Mouse (Mus musculus): ENCODE results near the gene Tmem17. TPM values are rescaled to one million over a fixed set of nuclear protein-coding genes. Genes with fewer than 3 reads are reported as not detected.
A peak's percentile ranks its signal among the peaks of the same experiment; 100 is the strongest.

Tmem17 gene
- 22.7 and 26.0 TPM in 2 replicates for polyA plus RNA-seq (2015; fragmentation: Nextera tagmentation; extraction: Ambion mirVana)

GRCm38 (mm10) chr11:22512038-22513001, at the start of gene Tmem17:
Gene Tmem17, plus strand, starts transcription at chr11:22512088.
- no peaks in the 10 kb centered on the region for H3K9me3 ChIP-seq (ENCODE audit: control insufficient read depth, low read length)
- H3K27me3 ChIP-seq (replicated peaks; ENCODE audit: control insufficient read depth, insufficient read depth, low read length) = no peaks in the 10 kb centered on the region
- peak within 1 kb of the TSS; percentile 98 for H3K9ac ChIP-seq (ENCODE audit: low read depth, low read length)
- peak within 1 kb of the TSS; percentile 77 for H3K4me3 ChIP-seq (ENCODE audit: low read length)
- peak; percentile 97 for ATAC-seq
- peak within 1 kb of the TSS; percentile 77 for H3K4me2 ChIP-seq (ENCODE audit: low read length)
- WGBS = under 1% methylated on average over 71 of the region's 73 CpGs
- H3K4me1 ChIP-seq (ENCODE audit: control insufficient read depth, insufficient read depth, low read depth, low read length) = no peaks in the 10 kb centered on the region
- H3K36me3 ChIP-seq (ENCODE audit: control insufficient read depth, insufficient read depth, low read length) = no peaks in the 10 kb centered on the region
- H3K27ac ChIP-seq (ENCODE audit: low read depth, low read length) = peak within 1 kb of the TSS; percentile 100

- ATAC-seq = no peak
- Histone ChIP-seq H3K4me2 (ENCODE audit: low read length) (no peak overlapping the region), H3K9me3 (ENCODE audit: control insufficient read depth, low read length) (no peaks in the 10 kb centered on the region), H3K27ac (ENCODE audit: low read depth, low read length) (no peak overlapping the region), H3K4me1 (ENCODE audit: control insufficient read depth, insufficient read depth, low read depth, low read length) (no peaks in the 10 kb centered on the region), H3K9ac (ENCODE audit: low read depth, low read length) (no peak overlapping the region), H3K36me3 (ENCODE audit: control insufficient read depth, insufficient read depth, low read length) (no peaks in the 10 kb centered on the region), H3K4me3 (ENCODE audit: low read length) (no peak overlapping the region), H3K27me3 (replicated peaks; ENCODE audit: control insufficient read depth, insufficient read depth, low read length) (no peaks in the 10 kb centered on the region)
- 70% methylated on average over 3 of the region's 3 CpGs for WGBS
Measured at GRCm38 (mm10) chr11:22479836-22480619, 31.9 kb upstream of the Tmem17 start.

DNA sequence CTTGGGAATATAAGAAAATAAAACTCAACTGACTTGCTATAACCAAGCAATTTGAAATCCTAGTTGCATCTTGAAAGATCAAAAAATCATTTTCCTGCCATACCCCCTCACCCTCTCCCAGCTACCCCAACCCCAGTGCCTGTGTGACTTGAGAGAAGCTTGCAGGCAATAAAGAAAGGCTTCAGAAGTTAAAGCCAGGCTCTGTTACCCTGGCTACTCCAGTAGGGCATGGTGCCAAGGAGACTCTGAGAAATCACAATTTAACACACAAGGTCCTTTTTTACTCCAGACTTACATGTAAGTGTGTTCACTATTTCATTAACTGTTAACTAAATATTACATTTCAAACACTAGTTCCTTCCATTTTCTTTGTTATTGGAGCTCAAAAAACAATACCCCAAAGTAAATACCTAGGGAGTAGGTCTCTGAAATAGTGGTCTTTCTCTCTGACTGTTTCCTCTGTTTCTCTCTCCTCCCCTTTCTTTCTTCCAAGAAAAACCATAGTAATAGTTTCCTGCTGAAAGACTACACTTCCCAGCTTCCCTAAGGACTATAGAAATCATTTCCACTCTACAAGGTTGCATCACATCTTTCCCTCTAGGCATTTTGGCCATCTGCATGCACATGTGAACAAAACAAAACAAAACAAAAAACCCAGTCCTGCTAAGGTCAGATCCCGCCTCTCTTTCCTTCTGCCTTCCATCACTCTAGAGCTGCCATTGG, 30.1 kb upstream of the Tmem17 start:
- Histone ChIP-seq H3K9me3 (ENCODE audit: control insufficient read depth, low read length) (no peaks in the 10 kb centered on the region), H3K9ac (ENCODE audit: low read depth, low read length) (no peak overlapping the region), H3K4me1 (ENCODE audit: control insufficient read depth, insufficient read depth, low read depth, low read length) (no peaks in the 10 kb centered on the region), H3K4me3 (ENCODE audit: low read length) (no peak overlapping the region), H3K36me3 (ENCODE audit: control insufficient read depth, insufficient read depth, low read length) (no peaks in the 10 kb centered on the region), H3K4me2 (ENCODE audit: low read length) (no peak overlapping the region), H3K27ac (ENCODE audit: low read depth, low read length) (no peak overlapping the region), H3K27me3 (replicated peaks; ENCODE audit: control insufficient read depth, insufficient read depth, low read length) (no peaks in the 10 kb centered on the region)
- ATAC-seq = peak; percentile 70; the same call in 1 of the 2 replicates
- WGBS = 74% methylated on average over 1 of the region's 1 CpGs

- Histone ChIP-seq H3K4me1 (ENCODE audit: control insufficient read depth, insufficient read depth, low read depth, low read length) (no peaks in the 10 kb centered on the region), H3K36me3 (ENCODE audit: control insufficient read depth, insufficient read depth, low read length) (no peaks in the 10 kb centered on the region), H3K27ac (ENCODE audit: low read depth, low read length) (no peak overlapping the region), H3K27me3 (replicated peaks; ENCODE audit: control insufficient read depth, insufficient read depth, low read length) (no peaks in the 10 kb centered on the region), H3K9ac (ENCODE audit: low read depth, low read length) (no peak overlapping the region), H3K4me2 (ENCODE audit: low read length) (no peak overlapping the region), H3K9me3 (ENCODE audit: control insufficient read depth, low read length) (no peaks in the 10 kb centered on the region), H3K4me3 (ENCODE audit: low read length) (no peak overlapping the region)
- ATAC-seq = no peak
- WGBS = 85% methylated on average over 3 of the region's 3 CpGs
Measured at GRCm38 (mm10) chr11:22482362-22482760, 29.5 kb upstream of the Tmem17 start.

DNA sequence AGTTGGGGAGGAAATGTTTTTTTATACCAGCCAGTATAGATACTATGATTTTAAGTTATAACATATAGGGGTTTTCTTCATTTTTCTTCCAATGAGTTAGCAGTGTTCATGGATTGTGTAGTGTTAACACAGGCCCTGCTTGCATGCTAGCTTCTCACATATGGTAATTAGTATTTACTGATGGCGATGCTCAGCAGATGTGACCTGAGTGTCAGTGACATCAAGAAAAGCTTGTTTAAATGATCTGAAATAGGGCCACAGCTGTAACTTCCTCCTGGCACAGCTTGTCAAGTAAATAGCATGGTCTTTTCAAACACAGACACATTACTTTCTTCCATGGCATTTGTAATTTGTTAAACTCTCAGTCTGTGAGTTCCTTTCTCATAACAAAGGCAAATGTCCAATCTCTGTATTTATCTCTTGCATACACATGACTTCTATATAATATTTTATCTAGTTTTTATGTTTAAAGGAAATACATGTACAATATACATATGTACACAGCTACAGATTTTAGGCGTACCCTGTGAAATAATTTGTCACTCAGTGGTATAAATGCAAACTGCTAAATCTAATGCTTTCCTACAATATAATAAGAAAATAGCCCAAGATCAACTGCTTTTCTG, 18.1 kb upstream of the Tmem17 start:
- no peaks in the 10 kb centered on the region for H3K9me3 ChIP-seq (ENCODE audit: control insufficient read depth, low read length)
- H3K9ac ChIP-seq (ENCODE audit: low read depth, low read length) = no peak overlapping the region
- 64% methylated on average over 2 of the region's 2 CpGs for WGBS
- H3K27me3 ChIP-seq (replicated peaks; ENCODE audit: control insufficient read depth, insufficient read depth, low read length) = no peaks in the 10 kb centered on the region
- H3K4me2 ChIP-seq (ENCODE audit: low read length) = no peak overlapping the region
- ATAC-seq = no peak
- H3K27ac ChIP-seq (ENCODE audit: low read depth, low read length) = no peak overlapping the region
- no peaks in the 10 kb centered on the region for H3K4me1 ChIP-seq (ENCODE audit: control insufficient read depth, insufficient read depth, low read depth, low read length)
- H3K4me3 ChIP-seq (ENCODE audit: low read length) = no peak overlapping the region
- no peaks in the 10 kb centered on the region for H3K36me3 ChIP-seq (ENCODE audit: control insufficient read depth, insufficient read depth, low read length)

DNA sequence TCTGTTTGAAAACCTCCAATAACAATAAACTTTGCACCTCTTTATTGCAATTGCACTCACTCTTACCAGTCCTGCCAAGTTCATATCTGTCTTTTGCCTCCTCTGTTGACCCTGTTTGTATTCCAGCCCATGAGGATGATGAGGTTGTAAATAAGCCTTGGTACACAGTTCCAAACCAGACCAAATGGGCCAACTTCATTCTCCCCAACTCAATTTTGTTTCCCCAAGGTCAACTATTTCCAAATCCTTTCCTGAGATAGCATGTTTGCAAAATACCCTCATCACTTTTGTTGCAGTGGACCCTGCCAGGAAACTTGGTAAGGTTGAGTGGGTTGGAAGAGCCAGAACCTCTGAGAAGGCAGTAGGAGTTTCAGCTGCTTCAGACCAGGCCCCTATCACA, 16.9 kb upstream of the Tmem17 start:
- ATAC-seq = no peak
- Histone ChIP-seq H3K4me1 (ENCODE audit: control insufficient read depth, insufficient read depth, low read depth, low read length) (no peaks in the 10 kb centered on the region), H3K4me3 (ENCODE audit: low read length) (no peak overlapping the region), H3K9me3 (ENCODE audit: control insufficient read depth, low read length) (no peaks in the 10 kb centered on the region), H3K36me3 (ENCODE audit: control insufficient read depth, insufficient read depth, low read length) (no peaks in the 10 kb centered on the region), H3K27ac (ENCODE audit: low read depth, low read length) (no peak overlapping the region), H3K27me3 (replicated peaks; ENCODE audit: control insufficient read depth, insufficient read depth, low read length) (no peaks in the 10 kb centered on the region), H3K4me2 (ENCODE audit: low read length) (no peak overlapping the region), H3K9ac (ENCODE audit: low read depth, low read length) (no peak overlapping the region)

DNA sequence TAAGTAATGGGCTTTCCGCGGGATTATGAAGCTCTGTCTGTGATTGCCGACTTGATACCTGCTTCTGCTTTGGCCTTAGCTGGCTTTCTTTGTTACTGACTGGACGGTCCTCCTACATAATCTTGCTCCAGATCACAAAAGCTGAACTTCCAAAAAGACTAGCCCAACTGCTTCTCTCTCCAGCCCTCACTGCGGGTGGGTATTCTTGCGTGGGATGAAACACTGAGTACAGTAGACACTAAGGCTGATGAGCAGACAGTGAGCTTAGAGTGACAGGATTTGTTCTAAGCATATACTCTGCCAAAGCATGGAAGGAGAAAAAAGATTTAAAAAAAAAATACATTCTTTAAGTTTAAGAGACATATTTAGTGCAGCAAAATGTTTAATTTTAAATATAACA, 12.5 kb upstream of the Tmem17 start:
- Histone ChIP-seq H3K4me1 (ENCODE audit: control insufficient read depth, insufficient read depth, low read depth, low read length) (no peaks in the 10 kb centered on the region), H3K4me2 (ENCODE audit: low read length) (no peak overlapping the region), H3K36me3 (ENCODE audit: control insufficient read depth, insufficient read depth, low read length) (no peaks in the 10 kb centered on the region), H3K27ac (ENCODE audit: low read depth, low read length) (no peak overlapping the region), H3K9ac (ENCODE audit: low read depth, low read length) (no peak overlapping the region), H3K9me3 (ENCODE audit: control insufficient read depth, low read length) (no peaks in the 10 kb centered on the region), H3K4me3 (ENCODE audit: low read length) (no peak overlapping the region), H3K27me3 (replicated peaks; ENCODE audit: control insufficient read depth, insufficient read depth, low read length) (no peaks in the 10 kb centered on the region)
- ATAC-seq = no peak
- WGBS = 65% methylated on average over 6 of the region's 6 CpGs

GRCm38 (mm10) chr11:22499886-22500285, 12.0 kb upstream of the Tmem17 start:
- Histone ChIP-seq H3K27me3 (replicated peaks; ENCODE audit: control insufficient read depth, insufficient read depth, low read length) (no peaks in the 10 kb centered on the region), H3K4me1 (ENCODE audit: control insufficient read depth, insufficient read depth, low read depth, low read length) (no peaks in the 10 kb centered on the region), H3K36me3 (ENCODE audit: control insufficient read depth, insufficient read depth, low read length) (no peaks in the 10 kb centered on the region), H3K9ac (ENCODE audit: low read depth, low read length) (no peak overlapping the region), H3K4me3 (ENCODE audit: low read length) (no peak overlapping the region), H3K27ac (ENCODE audit: low read depth, low read length) (no peak overlapping the region), H3K9me3 (ENCODE audit: control insufficient read depth, low read length) (no peaks in the 10 kb centered on the region), H3K4me2 (ENCODE audit: low read length) (no peak overlapping the region)
- no peak for ATAC-seq
